Mouse (Mus musculus): ENCODE measurements at regions not wholly inside any gene's neighbourhood (a gene's known extent, or its start where the extent isn't known, plus 50 kb on each side); places are given as distances from the start of the nearest gene placed in this dataset.

- H3K9me3 ChIP-seq (replicated peaks; ENCODE audit: control insufficient read depth, insufficient read depth, low read length, poor library complexity, severe bottlenecking): no peaks in the 10 kb centered on the region; the same call in 1 of the 2 replicates
- no peak for TF ChIP-seq EP300 (IDR thresholded peaks at IDR 0.05; ENCODE audit: insufficient read depth, low read depth, low read length)
- TF ChIP-seq CTCF (IDR thresholded peaks at IDR 0.05; ENCODE audit: low read depth, low read length): no peak
- TF ChIP-seq POLR2A (IDR thresholded peaks at IDR 0.05; ENCODE audit: insufficient read depth, low read length): no peak
- no peaks in the 10 kb centered on the region for H3K27me3 ChIP-seq (ENCODE audit: control insufficient read depth, insufficient read depth, low read length, poor library complexity, severe bottlenecking)
- H3K4me3 ChIP-seq (ENCODE audit: low read depth, low read length): no peak overlapping the region
- H3K36me3 ChIP-seq (ENCODE audit: control insufficient read depth, insufficient read depth, low read length, poor library complexity, severe bottlenecking): no peaks in the 10 kb centered on the region
- no peaks in the 10 kb centered on the region for H3K4me1 ChIP-seq (ENCODE audit: control insufficient read depth, insufficient read depth, low read length)
- H3K9ac ChIP-seq (ENCODE audit: low read depth, poor library complexity, severe bottlenecking): no peak overlapping the region
- H3K27ac ChIP-seq (ENCODE audit: insufficient read depth, low read length): no peak overlapping the region
Observed at GRCm38 (mm10) chr5:106066706-106067105, 190.3 kb downstream of the Zfp326 start.

GRCm38 (mm10) chr5:106064366-106064765 is 188.0 kb downstream of the Zfp326 start:
- Histone ChIP-seq H3K36me3 (ENCODE audit: control insufficient read depth, insufficient read depth, low read length, poor library complexity, severe bottlenecking) (no peaks in the 10 kb centered on the region), H3K4me3 (ENCODE audit: low read depth, low read length) (no peak overlapping the region), H3K9ac (ENCODE audit: low read depth, poor library complexity, severe bottlenecking) (no peak overlapping the region), H3K27me3 (ENCODE audit: control insufficient read depth, insufficient read depth, low read length, poor library complexity, severe bottlenecking) (no peaks in the 10 kb centered on the region), H3K4me1 (ENCODE audit: control insufficient read depth, insufficient read depth, low read length) (no peaks in the 10 kb centered on the region), H3K9me3 (replicated peaks; ENCODE audit: control insufficient read depth, insufficient read depth, low read length, poor library complexity, severe bottlenecking) (no peaks in the 10 kb centered on the region; the same call in 1 of the 2 replicates), H3K27ac (ENCODE audit: insufficient read depth, low read length) (no peak overlapping the region)
- no peak for TF ChIP-seq POLR2A (IDR thresholded peaks at IDR 0.05; ENCODE audit: insufficient read depth, low read length)

GRCm38 (mm10) chr5:106062926-106063325 is 186.6 kb downstream of the Zfp326 start:
- H3K4me3 ChIP-seq (ENCODE audit: low read depth, low read length): no peak overlapping the region
- no peaks in the 10 kb centered on the region for H3K36me3 ChIP-seq (ENCODE audit: control insufficient read depth, insufficient read depth, low read length, poor library complexity, severe bottlenecking)
- no peak overlapping the region for H3K27ac ChIP-seq (ENCODE audit: insufficient read depth, low read length)
- no peaks in the 10 kb centered on the region for H3K27me3 ChIP-seq (ENCODE audit: control insufficient read depth, insufficient read depth, low read length, poor library complexity, severe bottlenecking)
- H3K4me1 ChIP-seq (ENCODE audit: control insufficient read depth, insufficient read depth, low read length): no peaks in the 10 kb centered on the region
- H3K9ac ChIP-seq (ENCODE audit: low read depth, poor library complexity, severe bottlenecking): no peak overlapping the region
- H3K9me3 ChIP-seq (replicated peaks; ENCODE audit: control insufficient read depth, insufficient read depth, low read length, poor library complexity, severe bottlenecking): no peaks in the 10 kb centered on the region; the same call in 1 of the 2 replicates
- TF ChIP-seq CTCF (IDR thresholded peaks at IDR 0.05; ENCODE audit: low read depth, low read length) (no peak), POLR2A (IDR thresholded peaks at IDR 0.05; ENCODE audit: insufficient read depth, low read length) (no peak), EP300 (IDR thresholded peaks at IDR 0.05; ENCODE audit: insufficient read depth, low read depth, low read length) (no peak)

GRCm38 (mm10) chr5:106056631-106057030 is 180.3 kb downstream of the Zfp326 start:
- Histone ChIP-seq H3K9ac (ENCODE audit: low read depth, poor library complexity, severe bottlenecking) (no peak overlapping the region), H3K4me1 (ENCODE audit: control insufficient read depth, insufficient read depth, low read length) (no peaks in the 10 kb centered on the region), H3K27ac (ENCODE audit: insufficient read depth, low read length) (no peak overlapping the region), H3K9me3 (replicated peaks; ENCODE audit: control insufficient read depth, insufficient read depth, low read length, poor library complexity, severe bottlenecking) (no peaks in the 10 kb centered on the region), H3K36me3 (ENCODE audit: control insufficient read depth, insufficient read depth, low read length, poor library complexity, severe bottlenecking) (no peaks in the 10 kb centered on the region), H3K4me3 (ENCODE audit: low read depth, low read length) (no peak overlapping the region), H3K27me3 (ENCODE audit: control insufficient read depth, insufficient read depth, low read length, poor library complexity, severe bottlenecking) (no peaks in the 10 kb centered on the region)
- TF ChIP-seq POLR2A (IDR thresholded peaks at IDR 0.05; ENCODE audit: insufficient read depth, low read length): no peak
- no peak for TF ChIP-seq EP300 (IDR thresholded peaks at IDR 0.05; ENCODE audit: insufficient read depth, low read depth, low read length)
- no peak for TF ChIP-seq CTCF (IDR thresholded peaks at IDR 0.05; ENCODE audit: low read depth, low read length)

- Histone ChIP-seq H3K36me3 (ENCODE audit: control insufficient read depth, insufficient read depth, low read length, poor library complexity, severe bottlenecking) (no peaks in the 10 kb centered on the region), H3K4me3 (ENCODE audit: low read depth, low read length) (no peak overlapping the region), H3K9me3 (replicated peaks; ENCODE audit: control insufficient read depth, insufficient read depth, low read length, poor library complexity, severe bottlenecking) (no peaks in the 10 kb centered on the region), H3K27me3 (ENCODE audit: control insufficient read depth, insufficient read depth, low read length, poor library complexity, severe bottlenecking) (no peaks in the 10 kb centered on the region), H3K27ac (ENCODE audit: insufficient read depth, low read length) (no peak overlapping the region), H3K9ac (ENCODE audit: low read depth, poor library complexity, severe bottlenecking) (no peak overlapping the region), H3K4me1 (ENCODE audit: control insufficient read depth, insufficient read depth, low read length) (no peaks in the 10 kb centered on the region)
- no peak for TF ChIP-seq POLR2A (IDR thresholded peaks at IDR 0.05; ENCODE audit: insufficient read depth, low read length)
- TF ChIP-seq CTCF (IDR thresholded peaks at IDR 0.05; ENCODE audit: low read depth, low read length): no peak
- no peak for TF ChIP-seq EP300 (IDR thresholded peaks at IDR 0.05; ENCODE audit: insufficient read depth, low read depth, low read length)
Observed at GRCm38 (mm10) chr5:106055221-106055620, 178.9 kb downstream of the Zfp326 start.

GRCm38 (mm10) chr5:106051026-106051425 is 174.7 kb downstream of the Zfp326 start:
- no peaks in the 10 kb centered on the region for H3K36me3 ChIP-seq (ENCODE audit: control insufficient read depth, insufficient read depth, low read length, poor library complexity, severe bottlenecking)
- TF ChIP-seq CTCF (IDR thresholded peaks at IDR 0.05; ENCODE audit: low read depth, low read length) (no peak), EP300 (IDR thresholded peaks at IDR 0.05; ENCODE audit: insufficient read depth, low read depth, low read length) (no peak), POLR2A (IDR thresholded peaks at IDR 0.05; ENCODE audit: insufficient read depth, low read length) (no peak)
- H3K4me1 ChIP-seq (ENCODE audit: control insufficient read depth, insufficient read depth, low read length): no peaks in the 10 kb centered on the region
- H3K27me3 ChIP-seq (ENCODE audit: control insufficient read depth, insufficient read depth, low read length, poor library complexity, severe bottlenecking): no peaks in the 10 kb centered on the region
- no peak overlapping the region for H3K9ac ChIP-seq (ENCODE audit: low read depth, poor library complexity, severe bottlenecking)
- no peaks in the 10 kb centered on the region for H3K9me3 ChIP-seq (replicated peaks; ENCODE audit: control insufficient read depth, insufficient read depth, low read length, poor library complexity, severe bottlenecking)
- H3K4me3 ChIP-seq (ENCODE audit: low read depth, low read length): no peak overlapping the region
- H3K27ac ChIP-seq (ENCODE audit: insufficient read depth, low read length): no peak overlapping the region
